Mouse (Mus musculus): Measurements from ENCODE around the gene C1qtnf9. TPM values are rescaled to one million over a fixed set of nuclear protein-coding genes. Genes with fewer than 3 reads are reported as not detected.
A peak's percentile ranks its signal among the peaks of the same experiment; 100 is the strongest.

The C1qtnf9 gene
- polyA plus RNA-seq, 1 experiment from 2014 or later, result 0.06 TPM

DNA sequence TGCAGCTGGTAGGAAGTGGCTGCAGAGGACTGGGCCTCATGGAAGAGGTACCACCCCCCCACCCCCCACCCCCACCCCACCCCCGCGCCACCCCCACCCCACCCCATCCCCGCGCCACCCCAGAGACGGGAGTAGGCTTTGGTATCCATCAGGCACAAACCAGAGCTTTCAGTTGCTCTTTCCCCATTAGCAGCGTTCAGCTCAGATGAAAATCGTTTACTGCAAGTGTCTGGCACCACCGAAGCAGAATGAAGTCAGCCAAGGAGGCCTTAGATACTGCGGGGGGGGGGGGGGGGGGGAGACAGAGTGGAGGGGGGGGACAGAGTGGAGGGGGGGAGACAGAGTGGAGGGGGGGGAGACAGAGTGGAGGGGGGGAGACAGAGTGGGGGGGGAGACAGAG, 28.8 kb upstream of the C1qtnf9 start:
- peaks cover 56% of the 10 kb centered on the region for H3K4me1 ChIP-seq

DNA sequence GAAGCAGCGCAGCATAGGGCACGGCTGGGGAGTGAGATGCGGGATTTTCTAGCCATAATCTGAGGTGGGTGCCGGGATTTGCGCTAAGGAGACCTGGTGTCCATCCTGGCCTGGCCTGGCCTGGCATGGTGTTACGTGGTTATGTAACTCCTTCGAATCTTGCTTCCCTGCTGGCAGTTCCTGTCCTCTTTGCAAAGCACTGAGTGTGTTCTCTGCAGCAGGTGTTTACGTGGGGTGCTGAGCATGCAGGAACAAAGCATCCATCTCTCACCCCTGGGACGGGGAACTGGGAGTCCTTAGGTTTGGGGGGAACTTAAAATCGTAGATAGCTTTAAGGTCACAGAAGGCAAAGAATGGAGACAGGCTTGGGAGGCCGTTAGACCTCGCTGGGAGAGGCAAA, 28.3 kb upstream of the C1qtnf9 start:
- Histone ChIP-seq H3K4me1 (peaks cover 52% of the 10 kb centered on the region), H3K27ac (replicated peaks) (peak overlapping the region; percentile 76), H3K27me3 (ENCODE audit: low read depth, poor library complexity, severe bottlenecking) (no peaks in the 10 kb centered on the region), H3K9me3 (replicated peaks) (no peaks in the 10 kb centered on the region), H3K36me3 (peaks cover 49% of the 10 kb centered on the region), H3K4me3 (no peak overlapping the region)
- no peak for DNase-seq (ENCODE audit: low spot score)
- WGBS, result 78% methylated on average over 12 of the region's 12 CpGs

More for the DNA sequence above, 28.8 kb upstream of the C1qtnf9 start:
- WGBS, result 21% methylated on average over 8 of the region's 9 CpGs
- DNase-seq (ENCODE audit: low spot score), result no peak
- H3K36me3 ChIP-seq, result peaks cover 46% of the 10 kb centered on the region
- H3K27ac ChIP-seq (replicated peaks), result peak overlapping the region; percentile 76
- H3K9me3 ChIP-seq (replicated peaks), result no peaks in the 10 kb centered on the region
- H3K27me3 ChIP-seq (ENCODE audit: low read depth, poor library complexity, severe bottlenecking), result no peaks in the 10 kb centered on the region
- H3K4me3 ChIP-seq, result no peak overlapping the region

DNA sequence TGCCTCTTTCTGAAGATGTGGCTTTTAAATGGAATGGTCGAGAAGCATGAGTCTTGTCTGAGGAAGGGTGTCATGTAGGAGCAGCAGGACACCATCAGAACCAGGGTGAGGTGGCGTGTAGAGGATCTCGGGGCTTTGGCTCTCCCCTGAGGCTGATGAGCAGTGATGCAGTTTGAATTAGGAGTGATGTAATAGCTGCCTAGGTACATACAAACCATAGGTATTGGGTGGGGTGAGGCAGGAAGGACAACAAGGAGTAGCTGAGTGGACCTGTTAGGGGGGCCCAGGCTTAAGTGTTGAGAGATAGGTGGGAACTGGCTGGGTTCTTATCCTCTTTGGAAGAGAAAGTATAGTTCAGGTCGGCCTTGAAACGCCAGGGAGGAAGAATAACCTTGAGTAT, 27.4 kb upstream of the C1qtnf9 start:
- Histone ChIP-seq H3K4me1 (peaks cover 43% of the 10 kb centered on the region), H3K4me3 (no peak overlapping the region)
- WGBS, result 89% methylated on average over 5 of the region's 5 CpGs

DNA sequence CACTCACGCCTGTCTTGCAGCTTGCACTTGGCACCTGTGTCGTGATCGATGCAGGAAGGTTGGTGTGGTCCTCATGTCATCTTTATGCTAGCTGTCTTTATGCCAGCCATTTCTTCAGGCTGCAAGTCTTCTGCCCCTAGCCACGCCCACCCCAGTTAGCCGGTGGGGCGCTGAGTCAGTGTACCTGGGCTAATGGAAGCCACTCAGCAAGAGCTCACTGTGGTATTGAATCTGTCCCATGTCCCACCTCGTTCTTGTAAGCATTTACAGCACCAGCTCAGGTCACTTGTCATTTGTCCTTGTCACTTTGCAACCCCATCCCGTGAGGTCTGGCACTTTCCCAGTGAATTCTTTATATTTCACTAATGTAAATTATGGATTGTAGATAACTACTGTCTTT, 26.9 kb upstream of the C1qtnf9 start:
- no peak overlapping the region for H3K27ac ChIP-seq (replicated peaks)
- no peaks in the 10 kb centered on the region for H3K27me3 ChIP-seq (ENCODE audit: low read depth, poor library complexity, severe bottlenecking)
- WGBS, result 85% methylated on average over 8 of the region's 8 CpGs
- peaks cover 57% of the 10 kb centered on the region for H3K36me3 ChIP-seq
- peaks cover 38% of the 10 kb centered on the region for H3K4me1 ChIP-seq
- no peak for DNase-seq (ENCODE audit: low spot score)
- H3K4me3 ChIP-seq, result no peak overlapping the region
- no peaks in the 10 kb centered on the region for H3K9me3 ChIP-seq (replicated peaks)

More for the DNA sequence above, 27.4 kb upstream of the C1qtnf9 start:
- no peak for DNase-seq (ENCODE audit: low spot score)
- Histone ChIP-seq H3K9me3 (replicated peaks) (no peaks in the 10 kb centered on the region), H3K36me3 (peaks cover 52% of the 10 kb centered on the region), H3K27me3 (ENCODE audit: low read depth, poor library complexity, severe bottlenecking) (no peaks in the 10 kb centered on the region), H3K27ac (replicated peaks) (no peak overlapping the region)

DNA sequence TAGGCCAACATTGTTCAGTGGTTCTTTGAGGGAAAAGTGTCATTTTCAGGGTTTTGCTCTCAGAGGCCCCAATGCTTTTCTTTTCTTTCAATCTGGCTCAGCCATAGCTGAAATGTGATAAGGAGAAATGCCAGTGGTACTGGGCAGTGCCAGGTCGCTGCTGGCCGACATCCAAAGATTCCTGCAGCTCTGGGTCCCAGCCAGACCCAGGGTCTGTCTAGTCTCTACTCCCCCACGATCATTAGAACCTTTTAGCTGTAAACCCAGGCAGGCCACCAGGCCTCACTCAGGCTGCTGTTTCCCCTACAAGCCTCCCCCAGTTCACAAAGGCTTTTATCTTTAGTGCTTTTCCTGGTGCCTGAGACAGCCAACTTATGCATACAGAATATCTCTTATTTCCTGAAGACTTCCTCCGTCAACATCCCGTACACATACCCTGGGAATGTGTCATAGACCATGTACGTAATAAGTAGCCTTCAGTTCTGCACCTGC, 26.4 kb upstream of the C1qtnf9 start:
- DNase-seq (ENCODE audit: low spot score), result no peak
- Histone ChIP-seq H3K36me3 (peaks cover 62% of the 10 kb centered on the region), H3K27ac (replicated peaks) (no peak overlapping the region), H3K27me3 (ENCODE audit: low read depth, poor library complexity, severe bottlenecking) (no peaks in the 10 kb centered on the region), H3K4me1 (peaks cover 33% of the 10 kb centered on the region), H3K4me3 (no peak overlapping the region), H3K9me3 (replicated peaks) (no peaks in the 10 kb centered on the region)
- 93% methylated on average over 6 of the region's 6 CpGs for WGBS

DNA sequence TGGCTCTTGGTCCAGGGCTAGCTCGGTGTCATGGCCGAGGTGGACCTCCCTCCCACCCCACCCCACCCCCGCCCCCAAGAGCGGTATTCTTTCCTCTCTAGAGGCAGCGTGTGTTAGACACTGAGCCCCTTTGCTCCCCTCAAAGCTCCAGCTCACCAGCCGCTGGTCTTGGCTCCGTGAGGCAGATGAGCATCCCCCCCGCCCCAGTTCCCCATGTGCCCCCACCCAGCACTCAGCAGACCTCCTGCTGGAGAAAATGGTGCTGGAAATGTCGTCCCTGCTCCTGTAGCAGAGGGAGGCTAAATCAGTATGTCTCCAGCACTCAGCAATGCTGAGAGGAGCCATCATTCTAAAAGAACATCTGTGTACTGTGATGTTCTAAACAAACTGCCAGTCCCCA, 24.3 kb upstream of the C1qtnf9 start:
- no peak for DNase-seq (ENCODE audit: low spot score)
- H3K4me3 ChIP-seq, result no peak overlapping the region
- H3K27ac ChIP-seq (replicated peaks), result 0 out of 2 replicates have a peak overlapping the region, but pooled peaks have one; percentile 38
- H3K9me3 ChIP-seq (replicated peaks), result no peaks in the 10 kb centered on the region
- no peaks in the 10 kb centered on the region for H3K27me3 ChIP-seq (ENCODE audit: low read depth, poor library complexity, severe bottlenecking)
- peaks cover 12% of the 10 kb centered on the region for H3K4me1 ChIP-seq
- peaks cover 84% of the 10 kb centered on the region for H3K36me3 ChIP-seq
- WGBS, result 79% methylated on average over 9 of the region's 9 CpGs

DNA sequence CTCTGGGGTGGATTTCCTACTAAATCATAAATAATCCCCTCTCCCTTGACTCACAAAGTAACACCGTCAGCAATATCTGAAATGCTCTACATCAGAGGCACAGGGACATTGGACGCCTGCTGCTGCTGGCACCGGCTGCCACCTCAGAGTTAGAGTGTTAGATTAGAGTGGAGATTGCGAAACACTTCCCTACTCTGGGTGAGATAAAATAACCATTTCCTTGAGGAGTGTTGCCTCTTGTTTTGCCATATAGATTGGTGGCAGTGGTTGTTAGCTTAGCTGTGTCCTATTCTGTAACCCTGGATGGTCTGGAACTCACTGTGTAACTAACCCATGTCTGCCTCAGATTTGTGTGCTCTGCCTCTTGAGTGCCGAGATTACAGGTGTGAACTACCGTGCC, 22.7 kb upstream of the C1qtnf9 start:
- H3K27ac ChIP-seq (replicated peaks), result no peak overlapping the region
- H3K4me3 ChIP-seq, result no peak overlapping the region
- no peaks in the 10 kb centered on the region for H3K9me3 ChIP-seq (replicated peaks)
- DNase-seq (ENCODE audit: low spot score), result no peak
- no peaks in the 10 kb centered on the region for H3K4me1 ChIP-seq
- H3K27me3 ChIP-seq (ENCODE audit: low read depth, poor library complexity, severe bottlenecking), result no peaks in the 10 kb centered on the region
- peaks cover 98% of the 10 kb centered on the region for H3K36me3 ChIP-seq
- WGBS, result 91% methylated on average over 6 of the region's 6 CpGs

DNA sequence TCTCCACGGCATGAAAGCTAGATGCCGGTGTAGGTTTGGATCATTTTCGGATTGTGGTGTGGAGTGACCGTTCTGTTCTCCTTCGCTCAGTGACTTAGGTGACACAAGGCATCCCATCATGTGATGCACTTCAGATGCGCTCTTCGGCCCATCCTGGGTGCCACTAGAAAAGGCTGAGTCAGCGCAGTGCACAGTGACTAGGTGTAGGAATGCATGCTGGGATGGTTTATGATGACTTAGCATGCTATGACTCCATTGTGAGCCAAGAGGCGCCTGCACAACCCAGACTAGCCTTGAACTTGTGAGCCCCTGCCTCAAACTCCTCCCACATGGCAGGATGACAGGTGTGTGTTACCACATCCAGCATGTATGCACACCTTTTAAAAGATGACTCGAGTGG, 21.8 kb upstream of the C1qtnf9 start:
- no peak for DNase-seq (ENCODE audit: low spot score)
- H3K27ac ChIP-seq (replicated peaks), result no peak overlapping the region
- no peaks in the 10 kb centered on the region for H3K4me1 ChIP-seq
- no peaks in the 10 kb centered on the region for H3K27me3 ChIP-seq (ENCODE audit: low read depth, poor library complexity, severe bottlenecking)
- H3K4me3 ChIP-seq, result no peak overlapping the region
- WGBS, result 96% methylated on average over 10 of the region's 10 CpGs
- peaks cover 98% of the 10 kb centered on the region for H3K36me3 ChIP-seq
- no peaks in the 10 kb centered on the region for H3K9me3 ChIP-seq (replicated peaks)

DNA sequence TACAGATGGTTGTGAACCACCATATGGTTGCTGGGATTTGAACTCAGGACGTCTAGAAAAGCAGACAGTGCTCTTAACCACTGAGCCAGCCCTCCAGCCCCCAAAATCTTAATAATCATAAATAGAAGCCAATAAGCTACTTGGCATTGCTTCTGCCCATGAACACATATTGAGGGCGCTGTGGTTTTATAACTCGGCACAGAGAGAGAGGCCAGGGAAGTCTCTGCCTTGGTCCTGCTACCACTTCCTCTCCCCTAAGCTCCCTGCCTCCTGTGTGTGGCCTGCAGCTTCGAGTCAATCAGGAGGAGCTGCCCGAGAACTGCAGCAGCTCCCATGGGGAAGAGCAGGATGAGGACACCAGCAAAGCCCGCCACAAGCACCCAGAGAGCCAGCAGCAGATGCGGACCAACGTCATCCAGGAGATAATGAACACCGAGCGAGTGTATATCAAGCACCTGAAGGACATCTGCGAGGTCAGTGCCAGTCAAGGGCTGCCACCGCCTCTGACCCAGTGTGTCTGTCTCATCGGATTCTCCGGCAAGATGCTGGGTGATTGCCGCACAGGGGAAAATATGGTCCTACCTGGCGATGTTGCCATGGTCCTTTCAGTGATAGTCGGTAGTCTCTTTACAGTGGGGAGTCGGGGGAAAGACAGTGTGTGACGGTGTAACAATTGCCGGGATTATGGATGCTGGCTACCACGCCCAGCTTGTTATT, 20.6 kb upstream of the C1qtnf9 start:
- 92% methylated on average over 21 of the region's 21 CpGs for WGBS
- H3K4me1 ChIP-seq, result no peaks in the 10 kb centered on the region
- H3K4me3 ChIP-seq, result no peak overlapping the region
- H3K9me3 ChIP-seq (replicated peaks), result no peaks in the 10 kb centered on the region
- H3K27ac ChIP-seq (replicated peaks), result no peak overlapping the region
- H3K36me3 ChIP-seq, result peaks cover 98% of the 10 kb centered on the region
- H3K27me3 ChIP-seq (ENCODE audit: low read depth, poor library complexity, severe bottlenecking), result no peaks in the 10 kb centered on the region
- DNase-seq (ENCODE audit: low spot score), result no peak

DNA sequence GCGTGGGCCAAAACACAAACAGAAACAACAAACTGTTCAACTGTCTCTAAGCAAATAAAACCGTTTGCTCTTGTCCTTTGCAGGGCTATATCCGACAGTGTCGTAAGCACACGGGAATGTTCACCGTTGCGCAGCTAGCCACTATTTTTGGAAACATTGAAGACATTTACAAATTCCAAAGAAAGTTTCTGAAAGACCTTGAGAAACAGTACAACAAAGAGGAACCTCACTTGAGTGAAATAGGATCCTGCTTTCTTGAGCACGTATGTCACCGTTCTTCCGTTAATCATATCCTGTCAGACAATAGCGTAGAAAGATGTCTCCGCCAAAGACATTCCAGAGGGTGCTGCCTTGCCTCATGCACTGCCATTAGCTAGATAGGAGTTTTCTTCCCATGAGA, 18.1 kb upstream of the C1qtnf9 start:
- H3K36me3 ChIP-seq, result peaks cover 97% of the 10 kb centered on the region
- no peaks in the 10 kb centered on the region for H3K27me3 ChIP-seq (ENCODE audit: low read depth, poor library complexity, severe bottlenecking)
- no peak overlapping the region for H3K4me3 ChIP-seq
- DNase-seq (ENCODE audit: low spot score), result no peak
- no peaks in the 10 kb centered on the region for H3K9me3 ChIP-seq (replicated peaks)
- 91% methylated on average over 12 of the region's 12 CpGs for WGBS
- H3K27ac ChIP-seq (replicated peaks), result no peak overlapping the region
- H3K4me1 ChIP-seq, result no peaks in the 10 kb centered on the region

DNA sequence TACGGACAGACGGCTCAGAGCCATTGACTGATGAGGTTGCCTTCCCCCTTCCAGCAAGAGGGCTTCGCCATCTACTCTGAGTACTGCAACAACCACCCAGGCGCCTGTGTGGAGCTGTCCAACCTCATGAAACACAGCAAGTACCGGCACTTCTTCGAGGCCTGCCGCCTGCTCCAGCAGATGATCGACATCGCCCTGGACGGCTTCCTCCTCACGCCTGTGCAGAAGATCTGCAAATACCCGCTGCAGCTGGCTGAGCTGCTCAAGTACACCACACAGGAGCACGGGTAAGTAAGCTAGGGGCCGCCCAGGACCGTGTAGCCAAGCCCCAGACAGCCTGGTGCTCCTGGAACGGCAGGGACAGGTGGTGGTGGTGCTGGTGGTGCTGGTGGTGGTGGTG, 16.4 kb upstream of the C1qtnf9 start:
- Histone ChIP-seq H3K9me3 (replicated peaks) (no peaks in the 10 kb centered on the region), H3K27ac (replicated peaks) (no peak overlapping the region), H3K4me1 (no peaks in the 10 kb centered on the region), H3K36me3 (peaks cover 97% of the 10 kb centered on the region), H3K4me3 (no peak overlapping the region), H3K27me3 (ENCODE audit: low read depth, poor library complexity, severe bottlenecking) (no peaks in the 10 kb centered on the region)
- no peak for DNase-seq (ENCODE audit: low spot score)
- WGBS, result 91% methylated on average over 16 of the region's 16 CpGs

DNA sequence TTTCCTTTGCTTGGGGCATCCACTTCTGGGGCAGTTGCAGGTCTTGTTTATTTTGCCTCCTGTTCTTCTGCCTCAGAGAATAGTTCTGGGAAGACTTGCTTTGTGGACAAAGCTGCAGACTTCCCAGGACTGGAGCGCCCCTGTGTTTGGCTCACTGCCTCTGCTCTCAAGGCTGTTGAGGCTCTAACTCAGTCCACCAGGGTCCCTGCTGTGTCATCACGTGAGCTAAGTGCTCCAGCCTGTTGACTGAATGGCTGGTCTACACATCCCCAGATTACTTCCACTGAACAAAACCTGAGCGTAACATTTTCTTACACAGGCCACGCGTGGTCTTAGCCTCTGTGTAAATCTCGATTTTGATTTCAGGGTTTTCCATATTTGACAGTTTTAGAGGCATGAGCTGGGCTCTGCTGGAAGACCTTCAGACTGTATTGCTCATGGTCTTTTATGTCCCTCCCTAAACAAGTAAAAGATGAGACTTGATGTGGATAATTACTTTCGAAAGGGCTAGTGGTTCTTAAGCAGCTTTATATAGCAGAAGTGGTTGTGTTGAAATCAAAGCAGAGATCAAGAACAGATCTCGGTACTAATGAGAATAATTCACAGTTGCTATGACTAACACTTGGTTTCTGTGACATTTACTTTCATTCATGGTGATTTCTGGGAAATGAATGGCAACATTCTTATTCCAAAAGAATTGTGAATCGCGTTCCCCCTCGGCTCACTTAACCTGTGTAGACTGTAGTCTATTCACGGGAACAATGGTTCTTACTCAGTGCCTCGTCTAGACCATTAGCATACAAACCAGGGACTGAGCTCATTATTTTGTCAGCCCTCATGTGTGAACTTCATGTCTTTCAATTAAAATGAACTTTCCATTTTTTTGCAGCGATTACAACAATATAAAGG, 14.8 kb upstream of the C1qtnf9 start:
- Histone ChIP-seq H3K36me3 (peaks cover 97% of the 10 kb centered on the region), H3K27ac (replicated peaks) (no peak overlapping the region), H3K27me3 (ENCODE audit: low read depth, poor library complexity, severe bottlenecking) (no peaks in the 10 kb centered on the region), H3K4me3 (no peak overlapping the region), H3K9me3 (replicated peaks) (no peaks in the 10 kb centered on the region), H3K4me1 (no peaks in the 10 kb centered on the region)
- DNase-seq (ENCODE audit: low spot score), result no peak
- WGBS, result 86% methylated on average over 14 of the region's 14 CpGs

DNA sequence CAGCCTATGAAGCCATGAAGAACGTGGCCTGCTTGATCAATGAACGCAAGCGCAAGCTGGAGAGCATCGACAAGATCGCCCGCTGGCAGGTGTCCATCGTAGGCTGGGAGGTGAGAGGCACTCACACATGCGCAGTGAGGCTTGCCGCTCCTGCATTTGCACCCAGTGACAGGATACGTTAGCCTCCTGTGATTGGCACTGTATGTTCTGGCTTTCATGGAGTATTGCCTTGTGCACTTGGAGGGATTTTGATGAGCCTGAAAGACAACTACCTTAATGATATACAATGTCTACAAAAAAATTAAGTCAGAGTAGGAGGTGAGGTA, 14.2 kb upstream of the C1qtnf9 start:
- Histone ChIP-seq H3K4me1 (no peaks in the 10 kb centered on the region), H3K27ac (replicated peaks) (no peak overlapping the region), H3K36me3 (peaks cover 97% of the 10 kb centered on the region), H3K9me3 (replicated peaks) (no peaks in the 10 kb centered on the region), H3K4me3 (no peak overlapping the region), H3K27me3 (ENCODE audit: low read depth, poor library complexity, severe bottlenecking) (no peaks in the 10 kb centered on the region)
- DNase-seq (ENCODE audit: low spot score), result no peak
- 97% methylated on average over 10 of the region's 10 CpGs for WGBS

Measured in midbrain, embryonic 10.5 days (tissue).